Mouse (Mus musculus) CH12.LX (cell line): Measurements from ENCODE around the gene Pde4d. TPM values are rescaled to one million over a fixed set of nuclear protein-coding genes. Genes with fewer than 3 reads are reported as not detected.

ENCODE experiments used
- DNase-seq: peaks from one replicate; pipeline ENCODE4 v3.0.0-alpha.2; 2013; ENCODE audit errors: extremely low read depth
- H3K27ac ChIP-seq: 2 replicates; pipeline ENCODE4 v1.5.1; 2012; ENCODE audit warnings: low read depth, mild to moderate bottlenecking, control low read depth, moderate library complexity; ENCODE audit not compliant: insufficient read depth
- H3K27me3 ChIP-seq: replicated peaks from 2 replicates; pipeline ENCODE3; 2012; ENCODE audit warnings: inconsistent platforms
- H3K36me3 ChIP-seq, 2 experiments: replicated peaks in 1 of 2; 2 replicates each; pipeline versions ENCODE3 to v1.6.1; 2012; ENCODE audit warnings: inconsistent platforms in 1 of 2, low read length in 1 of 2, mild to moderate bottlenecking in 1 of 2, mixed read lengths in 1 of 2, moderate library complexity in 1 of 2; ENCODE audit not compliant: control insufficient read depth in 1 of 2, insufficient read depth in 1 of 2
- H3K4me1 ChIP-seq, 2 experiments: 2 replicates each; pipeline ENCODE4 v1.6.1; 2012; ENCODE audit warnings: inconsistent platforms in 1 of 2, moderate library complexity in 1 of 2; ENCODE audit not compliant: insufficient read depth in 2 of 2, control insufficient read depth in 1 of 2
- H3K4me2 ChIP-seq: 2 replicates; pipeline ENCODE4 v1.6.1; 2012; ENCODE audit warnings: low read depth, mild to moderate bottlenecking, control low read depth; ENCODE audit not compliant: poor library complexity, insufficient read depth, severe bottlenecking
- H3K4me3 ChIP-seq, 3 experiments: fragments of 150-350 bp in 1 of 3; sonication (generic) in 1 of 3; replicated peaks in 1 of 3; 2 replicates each; pipeline versions ENCODE3 to v1.5.1; 2011 to 2012; ENCODE audit warnings: low read depth in 2 of 3, low read length in 2 of 3, mild to moderate bottlenecking in 2 of 3, moderate library complexity in 2 of 3, control low read depth in 1 of 3, improper control_type of control experiment in 1 of 3, inconsistent platforms in 1 of 3, mixed read lengths in 1 of 3; ENCODE audit not compliant: poor library complexity in 1 of 3
- H3K79me2 ChIP-seq: replicated peaks from 2 replicates; pipeline ENCODE4 v1.6.1; 2012; ENCODE audit warnings: mild to moderate bottlenecking, moderate library complexity; ENCODE audit not compliant: control insufficient read depth, poor library complexity, insufficient read depth, severe bottlenecking; ENCODE audit errors: extremely low read depth
- H3K9ac ChIP-seq: 2 replicates; pipeline ENCODE4 v1.6.1; 2012; ENCODE audit warnings: low read depth, mild to moderate bottlenecking, control low read depth, moderate library complexity; ENCODE audit not compliant: insufficient read depth
- H3K9me3 ChIP-seq: replicated peaks from 2 replicates; pipeline ENCODE3; 2012; ENCODE audit warnings: low read length, inconsistent platforms, mixed read lengths
- BHLHE40 ChIP-seq: IDR thresholded peaks from 2 replicates; pipeline ENCODE4 v1.6.1; 2011; ENCODE audit warnings: mild to moderate bottlenecking, low read depth, low read length, improper control_type of control experiment
- CHD1 ChIP-seq: IDR thresholded peaks from 2 replicates; pipeline ENCODE4 v1.6.1; 2012; ENCODE audit warnings: low read depth, low read length, improper control_type of control experiment, inconsistent platforms
- ELF1 ChIP-seq: IDR thresholded peaks from 2 replicates; pipeline ENCODE4 v1.6.1; 2014; ENCODE audit warnings: low read depth, mild to moderate bottlenecking, inconsistent platforms, low read length, improper control_type of control experiment
- GABPA ChIP-seq: IDR thresholded peaks from 2 replicates; pipeline ENCODE4 v1.6.1; 2012; ENCODE audit warnings: low read depth, low read length, improper control_type of control experiment, inconsistent platforms; ENCODE audit not compliant: insufficient replicate concordance
- HCFC1 ChIP-seq: IDR thresholded peaks from 2 replicates; pipeline ENCODE4 v1.6.1; 2012; ENCODE audit warnings: low read depth, mild to moderate bottlenecking, inconsistent platforms, low read length, improper control_type of control experiment
- IRF4 ChIP-seq: IDR thresholded peaks from 2 replicates; pipeline ENCODE4 v1.6.1; 2014; ENCODE audit warnings: low read depth, mild to moderate bottlenecking, inconsistent platforms, low read length, improper control_type of control experiment
- MAFK ChIP-seq: IDR thresholded peaks from 2 replicates; pipeline ENCODE4 v1.6.1; 2011; ENCODE audit warnings: low read length, improper control_type of control experiment; ENCODE audit not compliant: insufficient replicate concordance
- MAZ ChIP-seq: IDR thresholded peaks from 2 replicates; pipeline ENCODE4 v1.6.1; 2012; ENCODE audit warnings: low read depth, mild to moderate bottlenecking, inconsistent platforms, low read length, improper control_type of control experiment, moderate library complexity
- MXI1 ChIP-seq: IDR thresholded peaks from 2 replicates; pipeline ENCODE4 v1.6.1; 2011; ENCODE audit warnings: mild to moderate bottlenecking, low read depth, low read length, improper control_type of control experiment
- POLR2AphosphoS2 ChIP-seq: IDR thresholded peaks from 2 replicates; pipeline ENCODE4 v1.6.1; 2011; ENCODE audit warnings: low read depth, low read length, improper control_type of control experiment
- RAD21 ChIP-seq: IDR thresholded peaks from 2 replicates; pipeline ENCODE4 v1.6.1; 2011; ENCODE audit warnings: low read depth, mild to moderate bottlenecking, low read length, improper control_type of control experiment, moderate library complexity
- RCOR1 ChIP-seq: conservative IDR thresholded peaks from 2 replicates; pipeline ENCODE4 v1.6.1; 2012; ENCODE audit warnings: low read depth, mild to moderate bottlenecking, inconsistent platforms, low read length, improper control_type of control experiment
- SMC3 ChIP-seq: IDR thresholded peaks from 2 replicates; pipeline ENCODE4 v1.6.1; 2011; ENCODE audit warnings: low read depth, low read length, improper control_type of control experiment
- USF2 ChIP-seq: conservative IDR thresholded peaks from 2 replicates; pipeline ENCODE4 v1.6.1; 2011; ENCODE audit warnings: low read depth, low read length, improper control_type of control experiment
- dilution Hi-C: fragments of 300-500 bp; cut with MboI; formaldehyde crosslinking; loops from 2 replicates; pipeline ENCODE4 v1.14.3; 2020; ENCODE audit warnings: low sequenced_read_pairs; ENCODE audit not compliant: extremely low pct_unique_long_range_greater_than_20kb, extremely low pct_ligation_motif_present
- in situ Hi-C: fragments of 300-500 bp; cut with MboI; formaldehyde crosslinking; loops from 3 replicates; pipeline ENCODE4 v1.14.3; 2019; ENCODE audit warnings: low sequenced_read_pairs, low pct_ligation_motif_present, low pct_unique_long_range_greater_than_20kb, mixed read lengths
- polyA plus RNA-seq: library from polyadenylated mRNA; unstranded; fragments of >175 nt; gene quantifications from 2 replicates; pipeline ENCODE4 v1.2.1, GENCODE M21; 2012; ENCODE audit warnings: low read depth; ENCODE audit not compliant: insufficient read length
- total RNA-seq, 2 experiments: library from RNA; depleted of rRNA; stranded (reverse); fragments of 300-350 nt in 1 of 2; fragments of >200 nt in 1 of 2; gene quantifications; 2 replicates each; pipeline ENCODE4 v1.2.3; 2012 to 2014

Gene Pde4d
- total and polyA plus RNA-seq, 3 experiments = not detected

GRCm38 (mm10) chr13:108856776-108857435 lies 407.2 kb downstream of the Pde4d start:
- Histone ChIP-seq H3K36me3 (no peaks in the 10 kb centered on the region), H3K27ac (no peak overlapping the region), H3K27me3 (no peaks in the 10 kb centered on the region), H3K4me1 (peaks cover 7 to 14% of the 10 kb centered on the region in 2 experiments; a peak in 2 of 4 replicates), H3K9ac (no peak overlapping the region), H3K4me3 (no peak overlapping the region), H3K79me2 (no peaks in the 10 kb centered on the region), H3K9me3 (no peaks in the 10 kb centered on the region), H3K4me2 (no peak overlapping the region)
- in situ Hi-C loops = no loop called here
- dilution Hi-C loops = no loop called here
- TF ChIP-seq BHLHE40 (no peak), SMC3 (no peak), CHD1 (no peak), RAD21 (no peak), MAFK (no peak), RCOR1 (no peak), POLR2AphosphoS2 (no peak), MAZ (no peak), ELF1 (no peak), USF2 (no peak)
- DNase-seq = no peak

GRCm38 (mm10) chr13:108859336-108859735 lies 409.6 kb downstream of the Pde4d start:
- Histone ChIP-seq H3K9ac (no peak overlapping the region), H3K4me1 (peaks cover 0 to 5% of the 10 kb centered on the region in 2 experiments; a peak in 2 of 4 replicates), H3K9me3 (no peaks in the 10 kb centered on the region), H3K27ac (no peak overlapping the region)
- DNase-seq = no peak
- dilution Hi-C loops = no loop called here
- TF ChIP-seq IRF4 = no peak
- no peak for TF ChIP-seq HCFC1
- no peak for TF ChIP-seq MXI1
- no peak for TF ChIP-seq RAD21
- no peak for TF ChIP-seq ELF1
- TF ChIP-seq, all 38 proteins: peak for 0
- in situ Hi-C loops = no loop called here
- Histone ChIP-seq H3K4me3 (no peak overlapping the region), H3K4me2 (no peak overlapping the region), H3K36me3 (no peaks in the 10 kb centered on the region), H3K27me3 (no peaks in the 10 kb centered on the region), H3K79me2 (no peaks in the 10 kb centered on the region)

- no peaks in the 10 kb centered on the region for H3K9me3 ChIP-seq
- no peak for TF ChIP-seq GABPA
- no peaks in the 10 kb centered on the region for H3K79me2 ChIP-seq
- no peak for DNase-seq
- no peaks in the 10 kb centered on the region for H3K36me3 ChIP-seq
- H3K27ac ChIP-seq = no peak overlapping the region
- H3K4me1 ChIP-seq = 0 out of 4 replicates have a peak, but pooled peaks cover 0 to 2% of the 10 kb centered on the region in 2 experiments
- H3K4me3 ChIP-seq = no peak overlapping the region
- dilution Hi-C loops = no loop called here
- in situ Hi-C loops = no loop called here
- no peak overlapping the region for H3K9ac ChIP-seq
- no peaks in the 10 kb centered on the region for H3K27me3 ChIP-seq
- no peak overlapping the region for H3K4me2 ChIP-seq
Observed at GRCm38 (mm10) chr13:108860737-108861136, 411.0 kb downstream of the Pde4d start.
